Mouse (Mus musculus) thymus, adult 2 months (tissue): Measurements from ENCODE around the gene Nek2.

Experiments
- CTCF ChIP-seq: fragments of 200-500 bp; IDR thresholded peaks from 2 replicates; pipeline ENCODE4 v1.5.1; 2012; ENCODE audit warnings: mild to moderate bottlenecking, control low read depth, low read length, moderate library complexity, borderline replicate concordance; ENCODE audit not compliant: control insufficient read depth, poor library complexity, insufficient read depth; ENCODE audit errors: extremely low read depth
- POLR2A ChIP-seq: fragments of 200-500 bp; IDR thresholded peaks from 2 replicates; pipeline ENCODE4 v1.6.1; 2012; ENCODE audit warnings: mild to moderate bottlenecking, low read length, control low read depth, moderate library complexity; ENCODE audit not compliant: control insufficient read depth, poor library complexity, insufficient read depth; ENCODE audit errors: extremely low read depth

DNA sequence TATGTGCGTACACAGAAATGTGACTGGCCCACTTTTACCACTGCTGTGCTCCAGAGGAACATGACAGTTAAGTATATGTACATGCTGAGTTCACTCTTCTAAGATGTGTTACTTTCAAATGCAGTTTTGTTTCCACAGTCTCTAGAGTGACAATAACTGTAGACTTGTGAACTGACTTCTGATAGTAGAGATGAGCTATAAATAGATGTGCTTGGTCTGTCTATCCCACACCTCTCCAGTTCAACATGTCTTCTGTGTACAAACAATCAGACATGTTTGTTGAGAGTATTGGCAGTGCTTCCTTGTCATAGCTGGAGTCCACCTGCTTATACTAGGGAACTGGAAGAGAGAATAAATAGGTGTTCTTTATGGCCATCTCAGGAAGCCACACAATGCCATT lies 40.8 kb upstream of the Nek2 start:
- TF ChIP-seq CTCF: no peak
- no peak for TF ChIP-seq POLR2A
